Mouse (Mus musculus): ENCODE measurements at regions not wholly inside any gene's neighbourhood (a gene's known extent, or its start where the extent isn't known, plus 50 kb on each side); places are given as distances from the start of the nearest gene placed in this dataset.

DNA sequence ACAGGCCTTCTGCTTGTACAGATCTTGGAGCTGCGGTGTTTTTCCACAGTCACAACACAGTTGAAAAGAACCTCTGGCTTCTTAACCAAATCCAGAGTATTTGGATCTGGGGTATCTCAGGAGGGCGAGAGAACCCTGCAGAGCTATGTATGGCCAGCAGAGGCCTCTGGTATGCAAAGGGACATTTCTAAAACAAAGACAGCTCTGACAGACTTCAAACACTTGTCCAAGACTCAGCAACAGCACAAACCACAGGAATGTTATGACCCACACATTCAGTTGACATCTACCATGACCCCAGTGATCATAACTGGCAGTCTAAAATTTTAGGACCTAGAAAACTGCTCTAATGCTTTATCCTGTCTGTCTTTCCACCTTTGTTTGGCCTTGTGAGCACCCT, 328.5 kb upstream of the Slc30a5 start:
- ATAC-seq (ENCODE audit: low FRiP score, low TSS enrichment) = no peak
- Histone ChIP-seq H3K4me1 (ENCODE audit: insufficient read depth, low read length) (no peaks in the 10 kb centered on the region), H3K4me3 (ENCODE audit: low read length) (no peak overlapping the region), H3K9me3 (ENCODE audit: low read length) (no peaks in the 10 kb centered on the region), H3K4me2 (replicated peaks; ENCODE audit: low read depth, low read length) (no peak overlapping the region), H3K27me3 (ENCODE audit: insufficient read depth, low read length) (no peaks in the 10 kb centered on the region), H3K9ac (replicated peaks; ENCODE audit: low read length) (no peak overlapping the region), H3K36me3 (ENCODE audit: insufficient read depth, low read length) (no peaks in the 10 kb centered on the region), H3K27ac (ENCODE audit: low read length) (no peak overlapping the region)
- WGBS = 73% methylated on average over 2 of the region's 2 CpGs

DNA sequence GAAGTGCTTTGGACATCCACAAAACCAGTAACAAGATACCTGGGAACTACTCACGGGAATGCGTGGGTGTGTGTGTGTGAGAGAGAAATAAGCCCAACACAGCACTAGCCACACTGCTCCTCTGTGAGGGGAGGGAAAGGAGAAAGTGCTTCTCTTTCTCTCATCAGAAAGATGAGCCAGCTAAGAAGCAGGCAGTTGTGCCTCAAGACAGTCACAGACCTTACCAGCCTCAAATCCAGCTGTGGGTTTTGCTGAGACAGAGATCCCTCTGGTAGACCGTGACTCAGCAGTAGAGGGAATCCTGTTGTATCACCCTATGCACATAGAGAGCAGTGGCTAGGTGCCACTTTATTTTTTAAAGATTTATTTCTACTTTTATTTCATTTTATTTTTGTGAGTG, 326.7 kb upstream of the Slc30a5 start:
- H3K27ac ChIP-seq (ENCODE audit: low read length) = 0 out of 2 replicates have a peak overlapping the region, but pooled peaks have one; percentile 10
- no peaks in the 10 kb centered on the region for H3K36me3 ChIP-seq (ENCODE audit: insufficient read depth, low read length)
- H3K4me3 ChIP-seq (ENCODE audit: low read length) = no peak overlapping the region
- H3K4me2 ChIP-seq (replicated peaks; ENCODE audit: low read depth, low read length) = no peak overlapping the region
- WGBS = 52% methylated on average over 3 of the region's 3 CpGs
- no peaks in the 10 kb centered on the region for H3K4me1 ChIP-seq (ENCODE audit: insufficient read depth, low read length)
- H3K9me3 ChIP-seq (ENCODE audit: low read length) = no peaks in the 10 kb centered on the region
- peak; percentile 65; the same call in 1 of the 2 replicates for ATAC-seq (ENCODE audit: low FRiP score, low TSS enrichment)
- H3K9ac ChIP-seq (replicated peaks; ENCODE audit: low read length) = no peak overlapping the region
- H3K27me3 ChIP-seq (ENCODE audit: insufficient read depth, low read length) = no peaks in the 10 kb centered on the region

DNA sequence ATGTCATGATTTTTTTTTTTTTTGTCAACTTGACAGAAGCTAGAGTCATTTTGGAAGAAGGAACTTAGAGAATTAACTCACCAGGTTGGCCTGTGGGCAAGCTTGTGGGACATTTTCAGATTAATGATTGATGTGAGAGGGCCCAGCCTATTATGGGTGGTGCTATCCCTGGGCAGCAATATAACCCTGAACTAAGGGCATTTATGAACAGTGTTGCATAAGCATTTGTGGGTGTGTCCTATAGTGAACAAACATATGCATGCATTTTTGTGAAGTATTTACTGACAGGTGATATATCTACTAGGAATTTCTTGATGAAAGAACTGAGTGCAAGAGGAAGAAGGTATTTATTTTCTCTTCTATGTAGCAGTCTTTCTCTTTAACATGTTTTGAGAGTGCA, 320.5 kb upstream of the Slc30a5 start:
- Histone ChIP-seq H3K36me3 (ENCODE audit: insufficient read depth, low read length) (no peaks in the 10 kb centered on the region), H3K27me3 (ENCODE audit: insufficient read depth, low read length) (no peaks in the 10 kb centered on the region), H3K4me1 (ENCODE audit: insufficient read depth, low read length) (no peaks in the 10 kb centered on the region), H3K9ac (replicated peaks; ENCODE audit: low read length) (no peak overlapping the region), H3K4me3 (ENCODE audit: low read length) (no peak overlapping the region), H3K9me3 (ENCODE audit: low read length) (no peaks in the 10 kb centered on the region), H3K4me2 (replicated peaks; ENCODE audit: low read depth, low read length) (no peak overlapping the region), H3K27ac (ENCODE audit: low read length) (no peak overlapping the region)
- ATAC-seq (ENCODE audit: low FRiP score, low TSS enrichment) = no peak

DNA sequence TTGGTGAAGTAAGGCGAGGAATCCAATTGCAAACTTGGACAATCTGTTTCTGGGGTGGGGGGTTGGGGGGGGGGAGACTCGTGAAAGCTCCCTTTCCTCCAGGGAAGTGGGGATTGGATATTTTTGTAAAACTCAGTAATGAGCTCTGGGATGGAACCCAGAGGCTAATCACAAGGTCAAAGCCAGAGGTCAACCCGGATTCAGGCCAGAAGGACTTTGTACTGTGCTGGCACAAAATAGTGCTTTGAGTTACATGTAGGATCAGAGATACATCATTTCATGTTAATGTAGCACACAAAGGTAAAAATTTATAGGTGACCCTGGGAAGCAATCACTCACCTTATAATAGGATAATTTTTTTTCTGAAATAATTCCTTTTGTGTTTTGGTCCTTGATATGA, 309.5 kb upstream of the Slc30a5 start:
- Histone ChIP-seq H3K9me3 (ENCODE audit: low read length) (no peaks in the 10 kb centered on the region), H3K4me2 (replicated peaks; ENCODE audit: low read depth, low read length) (no peak overlapping the region), H3K27me3 (ENCODE audit: insufficient read depth, low read length) (no peaks in the 10 kb centered on the region), H3K9ac (replicated peaks; ENCODE audit: low read length) (no peak overlapping the region), H3K4me3 (ENCODE audit: low read length) (no peak overlapping the region), H3K27ac (ENCODE audit: low read length) (no peak overlapping the region), H3K4me1 (ENCODE audit: insufficient read depth, low read length) (no peaks in the 10 kb centered on the region), H3K36me3 (ENCODE audit: insufficient read depth, low read length) (no peaks in the 10 kb centered on the region)
- ATAC-seq (ENCODE audit: low FRiP score, low TSS enrichment) = no peak
- 58% methylated on average over 3 of the region's 3 CpGs for WGBS

DNA sequence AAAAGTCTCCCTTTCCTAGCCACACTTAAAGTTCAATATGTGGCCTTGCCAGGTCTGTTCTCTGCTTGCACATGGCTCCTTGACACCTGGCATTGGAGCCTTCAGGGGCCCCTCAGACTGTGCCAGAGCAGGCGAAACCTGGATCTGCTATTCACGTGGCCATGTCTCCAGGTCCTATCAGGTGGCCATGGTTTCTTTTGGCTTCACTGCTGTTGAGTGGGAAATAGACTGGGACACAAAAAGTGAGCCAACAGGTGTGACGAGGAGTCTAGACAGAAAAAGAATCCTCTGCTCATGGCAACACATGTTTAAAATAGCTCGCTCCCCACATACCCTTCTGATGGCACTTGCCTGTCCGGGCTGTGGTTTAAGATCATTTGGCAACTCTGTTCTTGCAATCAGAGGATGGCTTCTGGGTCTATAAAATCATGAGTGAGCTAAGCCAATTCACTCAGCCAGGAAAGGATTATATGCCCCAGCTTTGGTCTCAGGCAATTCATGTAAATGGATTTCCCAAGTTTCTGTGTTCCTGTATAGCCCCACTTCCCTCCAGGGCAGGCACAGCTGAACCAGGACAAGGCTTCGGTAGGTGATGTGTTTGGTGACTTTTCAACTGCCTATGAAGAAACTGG, 309.0 kb upstream of the Slc30a5 start:
- no peaks in the 10 kb centered on the region for H3K4me1 ChIP-seq (ENCODE audit: insufficient read depth, low read length)

DNA sequence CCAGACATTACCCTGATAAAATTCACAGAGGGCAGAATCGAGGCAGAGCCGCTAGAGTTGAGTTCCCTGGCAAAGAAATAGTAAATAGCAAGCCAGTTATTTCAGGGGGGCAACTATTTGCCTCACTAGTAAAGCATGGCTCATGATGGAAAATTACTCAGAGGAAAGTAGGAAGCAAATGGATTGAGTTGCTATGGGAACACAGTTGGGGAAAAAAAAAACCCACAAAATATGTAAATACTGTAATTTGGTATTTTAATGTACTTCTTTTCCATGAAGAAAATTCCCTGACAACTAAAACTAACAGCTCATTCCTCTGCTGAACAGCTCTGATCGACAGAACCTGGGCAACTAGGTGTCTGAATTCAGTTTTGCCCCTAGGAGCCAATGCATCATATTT, 296.2 kb upstream of the Slc30a5 start:
- H3K27me3 ChIP-seq (ENCODE audit: insufficient read depth, low read length) = no peaks in the 10 kb centered on the region

More for the DNA sequence above, 309.0 kb upstream of the Slc30a5 start:
- Histone ChIP-seq H3K9me3 (ENCODE audit: low read length) (no peaks in the 10 kb centered on the region), H3K4me3 (ENCODE audit: low read length) (no peak overlapping the region), H3K4me2 (replicated peaks; ENCODE audit: low read depth, low read length) (no peak overlapping the region), H3K27me3 (ENCODE audit: insufficient read depth, low read length) (no peaks in the 10 kb centered on the region), H3K36me3 (ENCODE audit: insufficient read depth, low read length) (no peaks in the 10 kb centered on the region), H3K27ac (ENCODE audit: low read length) (no peak overlapping the region), H3K9ac (replicated peaks; ENCODE audit: low read length) (no peak overlapping the region)
- ATAC-seq (ENCODE audit: low FRiP score, low TSS enrichment) = no peak
- 85% methylated on average over 6 of the region's 6 CpGs for WGBS

DNA sequence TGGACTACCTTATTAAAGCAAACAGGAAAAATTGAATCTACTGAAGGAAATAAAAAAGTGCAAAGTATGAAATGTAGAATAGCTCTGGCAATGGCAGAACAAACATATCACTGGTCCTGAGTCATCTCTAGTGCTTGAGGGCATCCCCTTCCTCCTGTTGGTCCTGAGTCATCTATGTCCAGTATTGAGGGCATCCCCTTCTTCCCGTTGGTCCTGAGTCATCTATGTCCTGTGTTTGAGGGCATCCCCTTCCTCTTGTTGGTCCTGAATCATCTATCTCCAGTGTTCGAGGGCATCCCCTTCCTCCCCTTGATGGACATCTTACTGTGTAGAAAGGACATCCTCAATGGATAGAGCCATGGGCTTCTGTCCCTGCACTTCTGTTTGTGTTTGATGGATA, 294.6 kb upstream of the Slc30a5 start:
- no peak for ATAC-seq (ENCODE audit: low FRiP score, low TSS enrichment)
- no peak overlapping the region for H3K4me3 ChIP-seq (ENCODE audit: low read length)
- H3K27me3 ChIP-seq (ENCODE audit: insufficient read depth, low read length) = no peaks in the 10 kb centered on the region
- no peaks in the 10 kb centered on the region for H3K4me1 ChIP-seq (ENCODE audit: insufficient read depth, low read length)
- no peaks in the 10 kb centered on the region for H3K36me3 ChIP-seq (ENCODE audit: insufficient read depth, low read length)
- H3K27ac ChIP-seq (ENCODE audit: low read length) = no peak overlapping the region
- 79% methylated on average over 2 of the region's 2 CpGs for WGBS
- no peak overlapping the region for H3K9ac ChIP-seq (replicated peaks; ENCODE audit: low read length)
- H3K4me2 ChIP-seq (replicated peaks; ENCODE audit: low read depth, low read length) = no peak overlapping the region
- no peaks in the 10 kb centered on the region for H3K9me3 ChIP-seq (ENCODE audit: low read length)

More for the DNA sequence above, 296.2 kb upstream of the Slc30a5 start:
- no peak overlapping the region for H3K4me2 ChIP-seq (replicated peaks; ENCODE audit: low read depth, low read length)
- H3K36me3 ChIP-seq (ENCODE audit: insufficient read depth, low read length) = no peaks in the 10 kb centered on the region
- no peak overlapping the region for H3K9ac ChIP-seq (replicated peaks; ENCODE audit: low read length)
- H3K27ac ChIP-seq (ENCODE audit: low read length) = no peak overlapping the region
- no peaks in the 10 kb centered on the region for H3K4me1 ChIP-seq (ENCODE audit: insufficient read depth, low read length)
- WGBS = 88% methylated on average over 3 of the region's 3 CpGs
- no peak overlapping the region for H3K4me3 ChIP-seq (ENCODE audit: low read length)
- H3K9me3 ChIP-seq (ENCODE audit: low read length) = no peaks in the 10 kb centered on the region
- no peak for ATAC-seq (ENCODE audit: low FRiP score, low TSS enrichment)

DNA sequence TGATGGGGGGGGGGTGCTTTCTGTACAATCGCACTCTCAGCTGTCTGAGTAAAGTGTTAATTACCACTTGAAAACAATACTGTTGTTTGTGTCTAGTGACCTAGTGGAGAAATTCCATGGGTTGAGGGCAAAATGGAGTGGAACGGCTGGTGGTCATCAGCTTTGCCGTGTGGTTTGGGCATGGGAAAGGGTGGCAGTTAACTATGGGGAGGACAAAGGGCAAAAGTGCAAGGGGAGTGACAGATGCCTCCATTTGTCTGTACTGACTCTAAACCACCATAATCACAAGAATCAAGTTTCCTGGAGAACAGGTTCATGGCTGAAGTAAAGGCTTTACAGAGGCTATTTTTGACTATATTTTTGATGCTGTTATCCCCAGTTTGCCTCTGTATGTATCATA, 294.0 kb upstream of the Slc30a5 start:
- no peaks in the 10 kb centered on the region for H3K36me3 ChIP-seq (ENCODE audit: insufficient read depth, low read length)
- no peaks in the 10 kb centered on the region for H3K4me1 ChIP-seq (ENCODE audit: insufficient read depth, low read length)
- 48% methylated on average over 3 of the region's 3 CpGs for WGBS
- no peaks in the 10 kb centered on the region for H3K9me3 ChIP-seq (ENCODE audit: low read length)
- H3K27me3 ChIP-seq (ENCODE audit: insufficient read depth, low read length) = no peaks in the 10 kb centered on the region
- no peak overlapping the region for H3K4me3 ChIP-seq (ENCODE audit: low read length)
- H3K27ac ChIP-seq (ENCODE audit: low read length) = no peak overlapping the region
- no peak for ATAC-seq (ENCODE audit: low FRiP score, low TSS enrichment)
- H3K9ac ChIP-seq (replicated peaks; ENCODE audit: low read length) = no peak overlapping the region
- H3K4me2 ChIP-seq (replicated peaks; ENCODE audit: low read depth, low read length) = no peak overlapping the region

DNA sequence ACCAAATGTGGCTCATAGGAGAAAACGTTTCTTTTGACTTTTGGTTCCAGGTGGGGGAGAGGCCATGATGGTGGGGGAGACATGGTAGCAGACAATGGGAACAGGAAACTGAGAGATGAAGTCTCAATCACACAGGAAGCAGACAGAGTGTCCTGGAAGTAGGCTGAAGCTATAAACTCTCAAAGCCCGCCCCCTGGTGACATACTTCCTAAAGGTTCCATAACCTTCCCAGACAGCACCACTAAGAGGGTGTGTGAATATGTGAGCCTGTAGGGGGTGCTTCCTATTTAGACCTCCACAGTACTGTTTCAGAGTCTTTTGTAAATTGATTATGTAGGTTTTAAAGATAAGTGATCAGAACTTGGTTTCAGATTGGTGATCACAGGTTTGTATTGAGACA, 284.1 kb upstream of the Slc30a5 start:
- no peak for ATAC-seq (ENCODE audit: low FRiP score, low TSS enrichment)
- Histone ChIP-seq H3K4me1 (ENCODE audit: insufficient read depth, low read length) (no peaks in the 10 kb centered on the region), H3K27me3 (ENCODE audit: insufficient read depth, low read length) (no peaks in the 10 kb centered on the region), H3K4me2 (replicated peaks; ENCODE audit: low read depth, low read length) (no peak overlapping the region), H3K36me3 (ENCODE audit: insufficient read depth, low read length) (no peaks in the 10 kb centered on the region), H3K4me3 (ENCODE audit: low read length) (no peak overlapping the region), H3K9ac (replicated peaks; ENCODE audit: low read length) (no peak overlapping the region), H3K27ac (ENCODE audit: low read length) (no peak overlapping the region), H3K9me3 (ENCODE audit: low read length) (no peaks in the 10 kb centered on the region)
- 74% methylated on average over 2 of the region's 2 CpGs for WGBS

DNA sequence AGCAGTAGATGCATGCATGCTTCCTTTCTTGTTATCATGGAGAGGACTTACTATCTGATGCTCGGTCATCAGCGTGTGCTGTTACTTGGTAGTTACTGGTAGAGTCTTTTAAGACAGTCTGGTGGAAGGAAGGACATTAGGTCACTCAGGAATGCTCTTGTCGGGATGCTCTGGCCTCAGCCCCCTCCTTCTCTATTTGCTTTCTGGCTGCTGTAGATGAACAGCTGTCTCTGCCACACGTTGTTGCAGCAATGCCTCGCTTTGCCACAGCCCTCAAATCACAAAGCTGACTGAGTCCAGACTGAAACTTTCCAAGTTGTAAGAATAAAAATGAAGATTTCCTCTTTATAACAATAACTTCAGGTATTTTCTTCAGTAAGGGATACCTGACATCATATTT, 282.1 kb upstream of the Slc30a5 start:
- H3K27me3 ChIP-seq (ENCODE audit: insufficient read depth, low read length) = no peaks in the 10 kb centered on the region
- no peak for ATAC-seq (ENCODE audit: low FRiP score, low TSS enrichment)
- no peak overlapping the region for H3K27ac ChIP-seq (ENCODE audit: low read length)
- no peak overlapping the region for H3K4me3 ChIP-seq (ENCODE audit: low read length)
- WGBS = 75% methylated on average over 5 of the region's 5 CpGs
- H3K9ac ChIP-seq (replicated peaks; ENCODE audit: low read length) = no peak overlapping the region
- H3K4me1 ChIP-seq (ENCODE audit: insufficient read depth, low read length) = no peaks in the 10 kb centered on the region
- no peaks in the 10 kb centered on the region for H3K9me3 ChIP-seq (ENCODE audit: low read length)
- no peaks in the 10 kb centered on the region for H3K36me3 ChIP-seq (ENCODE audit: insufficient read depth, low read length)
- no peak overlapping the region for H3K4me2 ChIP-seq (replicated peaks; ENCODE audit: low read depth, low read length)

Data from kidney, embryonic 16.5 days (tissue).